Mouse (Mus musculus) MEL (cell line): ENCODE results near the gene D430041D05Rik. TPM values are rescaled to one million over a fixed set of nuclear protein-coding genes. Genes with fewer than 3 reads are reported as not detected.

Experiments used
- DNase-seq: peaks from one replicate; pipeline ENCODE4 v3.0.0; 2011; ENCODE audit warnings: low read depth, low spot score
- H3K27ac ChIP-seq: 2 replicates; pipeline ENCODE4 v1.5.1; 2012; ENCODE audit warnings: low read depth, mild to moderate bottlenecking, control low read depth, low read length, moderate library complexity; ENCODE audit not compliant: control insufficient read depth
- H3K27me3 ChIP-seq, 2 experiments: fragments of 150-350 bp in 1 of 2; sonication (generic) in 1 of 2; 2 replicates each; pipeline ENCODE4 v1.6.1; 2012; ENCODE audit warnings: low read length in 2 of 2, mild to moderate bottlenecking in 2 of 2, improper control_type of control experiment in 1 of 2, moderate library complexity in 1 of 2; ENCODE audit not compliant: insufficient read depth in 2 of 2, control insufficient read depth in 1 of 2
- H3K36me3 ChIP-seq, 2 experiments: 2 replicates each; pipeline ENCODE4 v1.6.1; 2012 to 2014; ENCODE audit warnings: low read length in 2 of 2, improper control_type of control experiment in 1 of 2, inconsistent platforms in 1 of 2, mild to moderate bottlenecking in 1 of 2; ENCODE audit not compliant: insufficient read depth in 2 of 2, control insufficient read depth in 1 of 2
- H3K4me1 ChIP-seq, 2 experiments: fragments of 150-350 bp in 1 of 2; sonication (generic) in 1 of 2; 2 replicates each; pipeline ENCODE4 v1.6.1; 2012; ENCODE audit warnings: low read length in 2 of 2, improper control_type of control experiment in 1 of 2, mild to moderate bottlenecking in 1 of 2; ENCODE audit not compliant: insufficient read depth in 2 of 2, control insufficient read depth in 1 of 2
- H3K4me3 ChIP-seq, 2 experiments: fragments of 150-350 bp in 1 of 2; sonication (generic) in 1 of 2; 2 replicates each; pipeline ENCODE4 v1.5.1; 2012; ENCODE audit warnings: low read depth in 2 of 2, low read length in 2 of 2, mild to moderate bottlenecking in 2 of 2, moderate library complexity in 2 of 2, control low read depth in 1 of 2, improper control_type of control experiment in 1 of 2; ENCODE audit not compliant: control insufficient read depth in 1 of 2, insufficient read depth in 1 of 2
- H3K79me2 ChIP-seq: 2 replicates; pipeline ENCODE4 v1.6.1; 2012; ENCODE audit warnings: mild to moderate bottlenecking, low read length, moderate library complexity; ENCODE audit not compliant: control insufficient read depth, poor library complexity, insufficient read depth
- H3K9ac ChIP-seq: 2 replicates; pipeline ENCODE4 v1.6.1; 2012; ENCODE audit warnings: low read depth, mild to moderate bottlenecking, control low read depth, low read length, moderate library complexity; ENCODE audit not compliant: control insufficient read depth, poor library complexity, severe bottlenecking
- H3K9me3 ChIP-seq: fragments of 150-350 bp; sonication (generic); replicated peaks from 2 replicates; pipeline ENCODE4 v1.6.1; 2012; ENCODE audit warnings: mild to moderate bottlenecking, low read length, improper control_type of control experiment, moderate library complexity; ENCODE audit not compliant: insufficient read depth
- E2F4 ChIP-seq: IDR thresholded peaks from 2 replicates; pipeline ENCODE4 v1.6.1; 2011; ENCODE audit warnings: low read depth, low read length, improper control_type of control experiment, borderline replicate concordance
- ETS1 ChIP-seq: IDR thresholded peaks from 2 replicates; pipeline ENCODE4 v1.6.1; 2012; ENCODE audit warnings: low read depth, mild to moderate bottlenecking, inconsistent platforms, low read length, improper control_type of control experiment, moderate library complexity
- GATA1 ChIP-seq: IDR thresholded peaks from 2 replicates; pipeline ENCODE4 v1.6.1; 2011; ENCODE audit warnings: low read depth, low read length, improper control_type of control experiment
- HCFC1 ChIP-seq: IDR thresholded peaks from 2 replicates; pipeline ENCODE4 v1.6.1; 2012; ENCODE audit warnings: low read depth, mild to moderate bottlenecking, inconsistent platforms, low read length, improper control_type of control experiment, moderate library complexity
- MAX ChIP-seq: IDR thresholded peaks from 2 replicates; pipeline ENCODE4 v1.6.1; 2011; ENCODE audit warnings: low read length, improper control_type of control experiment
- MEF2A ChIP-seq: IDR thresholded peaks from 2 replicates; pipeline ENCODE4 v1.6.1; 2014; ENCODE audit warnings: low read depth, mild to moderate bottlenecking, inconsistent platforms, low read length, improper control_type of control experiment; ENCODE audit not compliant: poor library complexity, insufficient replicate concordance, severe bottlenecking; ENCODE audit errors: extremely low read depth
- MXI1 ChIP-seq: IDR thresholded peaks from 2 replicates; pipeline ENCODE4 v1.6.1; 2011; ENCODE audit warnings: mild to moderate bottlenecking, low read depth, low read length, improper control_type of control experiment
- MYB ChIP-seq: IDR thresholded peaks from 2 replicates; pipeline ENCODE4 v1.6.1; 2011; ENCODE audit warnings: mild to moderate bottlenecking, low read depth, low read length, improper control_type of control experiment
- POLR2A ChIP-seq, 2 experiments: IDR thresholded peaks; 2 replicates each; pipeline ENCODE4 v1.6.1; 2011 to 2012; ENCODE audit warnings: low read length in 2 of 2, mild to moderate bottlenecking in 2 of 2, control low read depth in 1 of 2, improper control_type of control experiment in 1 of 2, low read depth in 1 of 2, moderate library complexity in 1 of 2; ENCODE audit not compliant: control insufficient read depth in 1 of 2, insufficient read depth in 1 of 2, poor library complexity in 1 of 2
- RCOR1 ChIP-seq: IDR thresholded peaks from 2 replicates; pipeline ENCODE4 v1.6.1; 2012; ENCODE audit warnings: low read depth, mild to moderate bottlenecking, inconsistent platforms, low read length, improper control_type of control experiment
- TCF12 ChIP-seq: IDR thresholded peaks from 2 replicates; pipeline ENCODE4 v1.6.1; 2014; ENCODE audit warnings: low read depth, mild to moderate bottlenecking, inconsistent platforms, low read length, improper control_type of control experiment, moderate library complexity
- UBTF ChIP-seq: IDR thresholded peaks from 2 replicates; pipeline ENCODE4 v1.6.1; 2012; ENCODE audit warnings: low read depth, mild to moderate bottlenecking, inconsistent platforms, low read length, improper control_type of control experiment, moderate library complexity, borderline replicate concordance; ENCODE audit not compliant: insufficient read depth
- ZMIZ1 ChIP-seq: IDR thresholded peaks from 2 replicates; pipeline ENCODE4 v1.6.1; 2012; ENCODE audit warnings: low read depth, mild to moderate bottlenecking, inconsistent platforms, low read length, improper control_type of control experiment, moderate library complexity
- polyA plus RNA-seq, 2 experiments: library from polyadenylated mRNA; stranded (reverse) in 1 of 2; unstranded in 1 of 2; fragments of >175 nt in 1 of 2; fragments of >200 nt in 1 of 2; gene quantifications; 2 replicates each; pipeline versions ENCODE4 v1.2.1 to v1.2.4; 2012; ENCODE audit warnings: low replicate concordance in 2 of 2, low read depth in 1 of 2; ENCODE audit not compliant: insufficient read length in 2 of 2, insufficient read depth in 1 of 2, missing spikeins in 1 of 2
- total RNA-seq: library from RNA; depleted of rRNA; stranded (reverse); fragments of 300-350 nt; gene quantifications from 2 replicates; pipeline ENCODE4 v1.2.3, GENCODE M21; 2012

D430041D05Rik gene
- total and polyA plus RNA-seq, 3 experiments: 0.46 to 1.1 TPM; not detected in 1

GRCm38 (mm10) chr2:104323351-104323750 lies 87.5 kb downstream of the D430041D05Rik start:
- TF ChIP-seq HCFC1 (no peak), MEF2A (no peak), TCF12 (no peak), RCOR1 (no peak), E2F4 (no peak), UBTF (no peak)
- no peak overlapping the region for H3K27ac ChIP-seq
- no peaks in the 10 kb centered on the region for H3K79me2 ChIP-seq

GRCm38 (mm10) chr2:104320061-104320624 lies 90.7 kb downstream of the D430041D05Rik start:
- Histone ChIP-seq H3K4me3 (no peak overlapping the region), H3K27me3 (peaks cover 3 to 4% of the 10 kb centered on the region in 2 experiments), H3K9me3 (no peaks in the 10 kb centered on the region), H3K27ac (no peak overlapping the region), H3K36me3 (no peaks in the 10 kb centered on the region), H3K9ac (no peak overlapping the region), H3K79me2 (no peaks in the 10 kb centered on the region), H3K4me1 (no peaks in the 10 kb centered on the region)
- no peak for DNase-seq
- no peak for TF ChIP-seq RCOR1

More at GRCm38 (mm10) chr2:104323351-104323750, 87.5 kb downstream of the D430041D05Rik start:
- Histone ChIP-seq H3K9me3 (no peaks in the 10 kb centered on the region), H3K27me3 (peaks cover 0 to 3% of the 10 kb centered on the region in 2 experiments; a peak in 2 of 4 replicates), H3K4me3 (no peak overlapping the region), H3K4me1 (no peaks in the 10 kb centered on the region), H3K9ac (no peak overlapping the region), H3K36me3 (no peaks in the 10 kb centered on the region)
- DNase-seq: no peak

- no peak for DNase-seq
- no peaks in the 10 kb centered on the region for H3K9me3 ChIP-seq
- H3K9ac ChIP-seq: no peak overlapping the region
- H3K79me2 ChIP-seq: no peaks in the 10 kb centered on the region
- TF ChIP-seq MXI1 (no peak), GATA1 (no peak), ETS1 (no peak), MAX (no peak), MYB (no peak), E2F4 (no peak), POLR2A (IDR thresholded peaks at IDR 0.05; ENCODE audit: control insufficient read depth in 1 of 2, insufficient read depth in 1 of 2, low read depth in 1 of 2, low read length in 2 of 2, poor library complexity in 1 of 2) (no peak), ZMIZ1 (no peak)
- H3K4me3 ChIP-seq: no peak overlapping the region
- no peak overlapping the region for H3K27ac ChIP-seq
- H3K4me1 ChIP-seq: no peaks in the 10 kb centered on the region
- peaks cover 6% of the 10 kb centered on the region in 2 experiments for H3K27me3 ChIP-seq
- no peaks in the 10 kb centered on the region for H3K36me3 ChIP-seq
Observed at GRCm38 (mm10) chr2:104319443-104319842, 91.4 kb downstream of the D430041D05Rik start.
